Mouse (Mus musculus) bone marrow, adult 2 months (tissue): ENCODE measurements at regions not wholly inside any gene's neighbourhood (a gene's known extent, or its start where the extent isn't known, plus 50 kb on each side); places are given as distances from the start of the nearest gene placed in this dataset.

ENCODE experiments used
- CTCF ChIP-seq: fragments of 200-500 bp; IDR thresholded peaks from 2 replicates; pipeline ENCODE4 v1.5.1; 2011; ENCODE audit warnings: low read length, control low read depth; ENCODE audit not compliant: control insufficient read depth, insufficient read depth
- POLR2A ChIP-seq: fragments of 200-500 bp; IDR thresholded peaks from 2 replicates; pipeline ENCODE4 v1.6.1; 2011; ENCODE audit warnings: low read depth, mild to moderate bottlenecking, control low read depth, low read length, borderline replicate concordance; ENCODE audit not compliant: control insufficient read depth

- TF ChIP-seq POLR2A, result no peak
- TF ChIP-seq CTCF, result no peak
Measured at GRCm38 (mm10) chr14:46220483-46220882, 158.7 kb upstream of the Gm15217 start.
